Mouse (Mus musculus) hindbrain, embryonic 14.5 days (tissue): ENCODE measurements at regions not wholly inside any gene's neighbourhood (a gene's known extent, or its start where the extent isn't known, plus 50 kb on each side); places are given as distances from the start of the nearest gene placed in this dataset. TPM values are rescaled to one million over a fixed set of nuclear protein-coding genes. Genes with fewer than 3 reads are reported as not detected.

ENCODE experiments used
- ATAC-seq: fragments of 200-750 bp; cut with Nextera tagmentation; 2 replicates; pipeline ENCODE4 v1.8.0; 2017; ENCODE audit warnings: moderate number of reproducible peaks, mild to moderate bottlenecking, moderate TSS enrichment, moderate library complexity; ENCODE audit not compliant: low FRiP score
- DNase-seq: peaks from one replicate; pipeline ENCODE4 v3.0.0-alpha.2; 2015; ENCODE audit warnings: low spot score
- H3K27ac ChIP-seq: fragments of 300-500 bp; sonication (generic); 2 replicates; pipeline ENCODE4 v1.5.1; 2014; ENCODE audit warnings: mild to moderate bottlenecking, moderate library complexity
- H3K27me3 ChIP-seq: fragments of 300-500 bp; sonication (generic); 2 replicates; pipeline ENCODE4 v1.6.1; 2014; ENCODE audit warnings: mild to moderate bottlenecking, low read length, mixed read lengths; ENCODE audit not compliant: control insufficient read depth, insufficient read depth
- H3K36me3 ChIP-seq: fragments of 300-500 bp; sonication (generic); replicated peaks from 2 replicates; pipeline ENCODE4 v1.6.1; 2014; ENCODE audit not compliant: control insufficient read depth, insufficient read depth
- H3K4me1 ChIP-seq: fragments of 300-500 bp; sonication (generic); replicated peaks from 2 replicates; pipeline ENCODE4 v1.6.1; 2014; ENCODE audit warnings: antibody characterized with exemption, low read length, mixed read lengths; ENCODE audit not compliant: control insufficient read depth, insufficient read depth
- H3K4me2 ChIP-seq: fragments of 300-500 bp; sonication (generic); replicated peaks from 2 replicates; pipeline ENCODE4 v1.6.1; 2014; ENCODE audit warnings: mild to moderate bottlenecking, moderate library complexity
- H3K4me3 ChIP-seq: fragments of 300-500 bp; sonication (generic); replicated peaks from 2 replicates; pipeline ENCODE4 v1.5.1; 2014; ENCODE audit warnings: mild to moderate bottlenecking, low read length
- H3K9ac ChIP-seq: fragments of 300-500 bp; sonication (generic); 2 replicates; pipeline ENCODE4 v1.6.1; 2014
- H3K9me3 ChIP-seq: fragments of 300-500 bp; sonication (generic); 2 replicates; pipeline ENCODE4 v1.6.1; 2016; ENCODE audit warnings: low read length; ENCODE audit not compliant: control insufficient read depth
- WGBS: fragments of 180-500 bp; shearing (Covaris S2); extraction: QIAGEN DNeasy Blood & Tissue Kit; methylation state at CpG from one replicate; pipeline ENCODE4 v1.1.7; 2014; 5-methylcytosine and 5-hydroxymethylcytosine counted together
- microRNA counts: library from miRNA; unstranded; fragments of <30 nt; microRNA quantifications from one replicate; lab custom pipeline; 2016
- microRNA-seq: library from miRNA; unstranded; fragments of <30 nt; microRNA quantifications from one replicate; pipeline ENCODE4, GENCODE M21; 2016

DNA sequence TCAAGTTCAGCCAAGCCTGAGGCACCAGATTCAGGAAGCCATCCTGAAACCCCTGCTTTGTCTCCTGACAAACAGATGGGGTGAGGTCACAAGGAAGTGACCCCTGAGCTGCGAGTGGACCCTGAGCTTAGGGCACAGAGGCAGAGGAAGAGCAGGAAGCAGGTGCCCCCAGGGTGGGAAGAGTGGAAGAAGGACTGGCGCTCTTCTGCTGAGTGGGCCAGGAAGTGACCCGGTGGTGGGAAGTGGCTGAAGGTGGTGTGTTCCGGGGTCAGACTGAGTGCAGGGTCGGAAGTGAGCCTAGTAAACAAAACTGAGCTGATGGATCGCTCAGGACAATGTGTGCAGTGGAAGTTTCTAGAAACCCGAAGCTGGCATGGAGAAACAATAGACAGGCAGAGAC lies 57.2 kb upstream of the Unc5b start:
- Histone ChIP-seq H3K27me3 (no peaks in the 10 kb centered on the region), H3K9ac (no peak overlapping the region), H3K4me1 (peaks cover 16% of the 10 kb centered on the region), H3K4me3 (no peak overlapping the region), H3K4me2 (no peak overlapping the region), H3K27ac (no peak overlapping the region), H3K36me3 (no peaks in the 10 kb centered on the region), H3K9me3 (no peaks in the 10 kb centered on the region)
- ATAC-seq (no peak), DNase-seq (no peak)
- WGBS = 69% methylated on average over 7 of the region's 7 CpGs

DNA sequence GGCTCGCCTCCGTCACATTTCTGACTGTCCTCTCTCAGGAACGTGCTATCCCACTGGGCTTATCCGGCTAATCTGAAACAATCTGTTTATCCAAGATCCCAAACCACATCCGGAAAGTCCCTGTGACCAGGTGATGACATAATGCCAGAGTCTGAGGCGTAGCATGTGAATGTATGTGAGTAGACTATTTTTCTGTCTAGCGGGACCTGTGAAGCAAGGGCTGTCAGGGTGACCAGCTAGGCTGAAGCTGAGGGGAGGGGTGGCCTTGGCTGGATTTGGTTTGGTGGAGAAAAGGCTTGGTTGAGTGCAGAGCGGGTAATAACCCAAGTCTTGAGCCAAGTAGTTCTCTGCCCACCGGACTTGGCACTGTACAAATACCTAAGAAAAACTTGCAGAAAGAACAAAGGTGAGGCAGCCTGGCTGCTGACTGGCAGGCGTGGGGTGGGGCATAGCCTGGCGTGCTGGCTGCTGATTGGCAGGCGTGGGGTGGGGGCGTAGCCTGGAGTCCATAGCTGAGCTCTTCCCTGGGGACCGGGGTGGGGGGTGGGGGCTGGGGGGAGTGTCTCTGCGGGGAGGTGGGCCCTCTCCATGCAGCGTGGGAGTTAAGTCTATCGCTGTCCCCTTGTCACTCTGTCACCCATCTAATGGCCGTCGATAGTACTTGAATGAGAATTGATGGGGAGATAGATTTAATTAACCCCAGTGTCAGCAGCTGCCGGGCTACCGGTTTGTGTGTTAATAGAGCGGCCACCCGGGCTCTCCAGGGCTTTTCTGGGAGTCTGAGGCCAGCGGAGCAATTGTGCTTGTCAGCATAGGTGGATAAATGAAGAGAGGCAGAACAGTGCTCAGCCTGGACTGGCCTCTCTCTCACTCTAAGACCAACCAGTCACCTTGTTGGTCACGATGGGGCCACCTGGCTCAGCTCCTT lies 54.2 kb upstream of the Unc5b start:
- Histone ChIP-seq H3K9me3 (no peaks in the 10 kb centered on the region), H3K4me3 (no peak overlapping the region), H3K27ac (0 out of 2 replicates have a peak overlapping the region, but pooled peaks have one; percentile 4), H3K4me1 (peaks cover 6% of the 10 kb centered on the region; the same call in 1 of the 2 replicates), H3K36me3 (no peaks in the 10 kb centered on the region), H3K4me2 (peak overlapping the region; percentile 43), H3K9ac (peak overlapping the region; percentile 41; the same call in 1 of the 2 replicates), H3K27me3 (no peaks in the 10 kb centered on the region)
- DNase-seq (peak; percentile 44), ATAC-seq (peak; percentile 79)
- 22% methylated on average over 25 of the region's 25 CpGs for WGBS

DNA sequence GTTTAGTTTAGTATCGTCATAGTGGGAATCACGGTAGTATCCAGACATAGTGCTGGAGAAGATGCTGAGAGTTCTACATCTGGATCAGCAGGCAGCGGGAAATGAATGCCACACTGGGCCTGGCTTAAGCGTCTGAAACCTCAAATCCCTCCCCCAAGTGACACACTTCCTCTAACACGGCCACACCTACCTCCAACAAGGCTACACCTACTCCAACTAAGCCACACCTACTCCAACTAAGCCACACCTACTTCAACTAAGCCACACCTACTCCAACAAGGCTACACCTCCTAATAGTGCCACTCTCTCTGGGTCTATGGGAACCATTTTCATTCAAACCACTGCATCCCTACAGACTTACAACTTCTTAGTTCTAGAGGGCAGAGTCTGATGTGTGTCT lies 53.4 kb upstream of the Unc5b start:
- DNase-seq (no peak), ATAC-seq (no peak)
- Histone ChIP-seq H3K4me2 (no peak overlapping the region), H3K4me1 (peaks cover 6% of the 10 kb centered on the region; the same call in 1 of the 2 replicates), H3K27me3 (no peaks in the 10 kb centered on the region), H3K9me3 (no peaks in the 10 kb centered on the region), H3K4me3 (no peak overlapping the region), H3K36me3 (no peaks in the 10 kb centered on the region), H3K27ac (no peak overlapping the region), H3K9ac (no peak overlapping the region)
- WGBS = 95% methylated on average over 5 of the region's 5 CpGs

MicroRNAs encoded in the stretch of these regions (microRNA counts, 519-probe panel; counts per million panel counts)
- microRNA mmu-miR-466j (lab: Ali Mortazavi, UCI) = not detected

Small RNA genes in the stretch of these regions (microRNA-seq; reads per million reads assigned to microRNA genes)
- not detected for gene Mir466j
- not detected for gene Mir6408
